Mouse (Mus musculus) left cerebral cortex, adult 2 months (tissue): ENCODE data around the gene Nbea. TPM values are rescaled to one million over a fixed set of nuclear protein-coding genes. Genes with fewer than 3 reads are reported as not detected.

Experiments
- DNase-seq, 2 experiments: peaks; one replicate each; pipeline ENCODE4 v3.0.0; 2021 to 2022; ENCODE audit warnings: low spot score in 2 of 2, mixed read lengths in 1 of 2; ENCODE audit errors: extremely low spot score in 1 of 2
- H3K27ac ChIP-seq: fragments of 200-600 bp; 2 replicates; pipeline ENCODE4 v1.8.1; 2022
- H3K4me3 ChIP-seq: fragments of 200-600 bp; 2 replicates; pipeline ENCODE4 v1.8.1; 2022
- CTCF ChIP-seq: fragments of 200-600 bp; IDR thresholded peaks from 2 replicates; pipeline ENCODE4 v1.8.1; 2022; ENCODE audit warnings: antibody characterized with exemption, mild to moderate bottlenecking, moderate library complexity
- intact Hi-C: fragments of 180-260 bp; cut with DNase I; formaldehyde crosslinking; loops from one replicate; pipeline ENCODE4 v1.15.1; 2025
- total RNA-seq, 2 experiments: library from RNA; stranded (reverse); gene quantifications; 2 replicates each; pipeline ENCODE4 v1.2.3; 2021

Gene Nbea
- total RNA-seq, 2 experiments from 2014 or later, result 171 to 176 TPM

GRCm38 (mm10) chr3:55778764-55779730 is 404.5 kb downstream of the Nbea start:
- Histone ChIP-seq H3K4me3 (no peak overlapping the region), H3K27ac (peak overlapping the region; percentile 34; the same call in 1 of the 2 replicates)
- intact Hi-C loops, result no loop called here
- TF ChIP-seq CTCF, result no peak
- peak in 1 of 2 experiments; percentile 9 for DNase-seq

GRCm38 (mm10) chr3:55777501-55777900 is 406.0 kb downstream of the Nbea start:
- intact Hi-C loops, result no loop called here
- TF ChIP-seq CTCF, result no peak
- H3K27ac ChIP-seq, result no peak overlapping the region
- DNase-seq, result no peak
- no peak overlapping the region for H3K4me3 ChIP-seq

GRCm38 (mm10) chr3:55775753-55776152 is 407.7 kb downstream of the Nbea start:
- no peak overlapping the region for H3K4me3 ChIP-seq
- no peak for TF ChIP-seq CTCF
- H3K27ac ChIP-seq, result no peak overlapping the region
- intact Hi-C loops, result no loop called here
- DNase-seq, result no peak

GRCm38 (mm10) chr3:55775245-55775644 is 408.3 kb downstream of the Nbea start:
- TF ChIP-seq CTCF, result no peak
- Histone ChIP-seq H3K27ac (no peak overlapping the region), H3K4me3 (no peak overlapping the region)
- no peak for DNase-seq
- intact Hi-C loops, result no loop called here

GRCm38 (mm10) chr3:55774203-55774602 is 409.3 kb downstream of the Nbea start:
- DNase-seq, result no peak
- Histone ChIP-seq H3K27ac (no peak overlapping the region), H3K4me3 (no peak overlapping the region)
- no peak for TF ChIP-seq CTCF
- intact Hi-C loops, result no loop called here

- Histone ChIP-seq H3K4me3 (no peak overlapping the region), H3K27ac (no peak overlapping the region)
- no peak for TF ChIP-seq CTCF
- intact Hi-C loops, result no loop called here
- DNase-seq, result no peak
Measured at GRCm38 (mm10) chr3:55769308-55769707, 414.2 kb downstream of the Nbea start.

GRCm38 (mm10) chr3:55768654-55769053 is 414.8 kb downstream of the Nbea start:
- no peak for DNase-seq
- Histone ChIP-seq H3K4me3 (no peak overlapping the region), H3K27ac (no peak overlapping the region)
- no peak for TF ChIP-seq CTCF
- intact Hi-C loops, result no loop called here

GRCm38 (mm10) chr3:55763591-55763990 is 419.9 kb downstream of the Nbea start:
- TF ChIP-seq CTCF, result no peak
- intact Hi-C loops, result no loop called here
- H3K4me3 ChIP-seq, result no peak overlapping the region
- no peak overlapping the region for H3K27ac ChIP-seq
- no peak for DNase-seq

- peak; percentile 15 for TF ChIP-seq CTCF
- intact Hi-C loops, result no loop called here
- no peak for DNase-seq
- Histone ChIP-seq H3K4me3 (no peak overlapping the region), H3K27ac (no peak overlapping the region)
Measured at GRCm38 (mm10) chr3:55758297-55758696, 425.2 kb downstream of the Nbea start.

- no peak for DNase-seq
- Histone ChIP-seq H3K4me3 (no peak overlapping the region), H3K27ac (peak overlapping the region; percentile 51; the same call in 1 of the 2 replicates)
- no peak for TF ChIP-seq CTCF
- intact Hi-C loops, result no loop called here
Measured at GRCm38 (mm10) chr3:55756602-55757190, 426.8 kb downstream of the Nbea start.

GRCm38 (mm10) chr3:55755805-55756601 is 427.5 kb downstream of the Nbea start:
- intact Hi-C loops, result no loop called here
- Histone ChIP-seq H3K4me3 (no peak overlapping the region), H3K27ac (peak overlapping the region; percentile 51)
- TF ChIP-seq CTCF, result no peak
- no peak for DNase-seq
